Mouse (Mus musculus) urinary bladder, postnatal 10 days (tissue): Measurements from ENCODE around the gene Pld1.

ENCODE experiments used
- DNase-seq: peaks from one replicate; pipeline ENCODE4 v3.0.0; 2022; ENCODE audit warnings: low spot score

Pld1 gene

DNA sequence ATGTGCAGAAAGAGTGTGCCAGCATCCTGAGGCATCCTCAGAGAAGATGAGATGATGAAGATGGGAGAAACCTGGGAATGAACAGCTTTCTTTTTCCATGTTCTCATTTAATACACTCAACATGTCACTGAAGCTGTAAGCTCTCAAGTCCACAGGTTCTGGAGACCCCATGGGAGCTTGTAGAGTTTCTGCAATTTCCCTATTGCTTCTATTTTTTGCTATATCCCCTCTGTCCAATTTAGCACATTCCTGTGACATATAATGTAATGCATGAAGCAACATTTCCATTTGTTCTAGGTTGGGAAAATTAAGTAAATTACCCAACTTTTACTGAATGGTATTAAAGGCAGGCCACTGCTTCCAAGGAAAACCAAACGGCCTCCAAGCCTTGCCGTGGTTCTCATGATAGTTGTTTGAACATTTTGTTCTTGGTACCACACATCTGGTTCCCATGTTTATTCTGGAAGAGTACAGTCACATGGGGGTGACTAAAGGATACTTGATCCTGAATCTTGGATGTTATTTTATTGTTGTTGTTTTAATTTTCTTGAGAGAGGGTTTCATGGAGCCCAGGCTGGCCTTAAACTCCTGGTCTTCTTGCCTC lies 52.7 kb downstream of the Pld1 start:
- no peak for DNase-seq

DNA sequence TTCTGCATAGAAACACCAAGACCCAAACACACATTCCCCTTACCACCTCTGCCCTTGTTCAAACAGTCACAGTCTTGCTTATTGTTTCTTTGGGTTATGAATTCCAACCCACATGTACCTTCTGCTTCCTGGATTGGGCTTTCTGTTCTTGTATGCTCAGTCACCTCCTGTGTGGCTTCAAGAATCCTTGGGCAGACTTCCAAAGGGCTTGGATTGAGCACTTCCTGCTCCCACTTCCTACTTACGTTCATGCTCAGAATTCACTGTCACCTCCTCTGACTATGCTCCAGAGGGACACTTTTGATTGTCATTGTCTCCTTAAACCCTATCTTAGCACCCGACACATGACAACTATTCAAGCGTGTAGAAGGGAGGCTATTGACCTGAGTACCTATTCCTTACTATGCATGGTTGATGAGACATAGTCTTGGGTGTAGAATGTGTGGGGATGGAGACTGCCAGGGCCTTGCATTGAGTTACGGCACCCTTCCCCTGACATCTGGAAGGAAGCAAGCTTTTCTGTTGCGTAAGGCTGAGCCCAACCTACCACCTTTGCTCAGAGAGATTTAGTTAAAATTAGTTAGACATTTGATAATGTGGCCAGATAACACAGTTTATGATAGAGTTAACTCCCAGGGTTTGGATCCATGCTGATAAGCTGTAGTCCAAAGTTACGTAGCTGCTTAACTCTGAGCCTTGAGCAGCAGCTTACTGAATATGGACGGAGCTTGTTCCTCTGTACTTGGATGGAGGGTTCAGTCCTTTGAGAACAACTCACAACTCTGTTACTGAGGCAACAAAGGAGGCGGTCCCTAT lies 55.9 kb downstream of the Pld1 start:
- no peak for DNase-seq

DNA sequence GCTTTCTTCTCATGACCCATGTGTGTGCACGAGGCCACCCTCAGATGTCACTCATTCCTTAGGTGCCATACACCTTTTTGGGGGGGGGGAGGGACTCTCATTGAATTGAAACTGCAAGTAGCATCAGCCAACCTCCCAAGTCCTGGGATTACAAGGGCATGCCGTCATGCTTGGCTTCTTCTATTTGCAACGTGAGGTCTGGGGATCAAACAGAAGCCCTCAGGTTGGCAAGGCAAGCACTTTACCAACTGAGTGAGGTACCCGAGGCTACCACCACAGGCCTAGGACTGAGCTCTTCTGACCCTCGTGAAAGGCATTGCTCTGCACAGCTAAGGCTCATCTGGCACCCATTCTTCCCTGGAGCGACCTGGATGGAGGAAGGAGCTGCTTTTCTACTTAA lies 65.8 kb downstream of the Pld1 start:
- no peak for DNase-seq

DNA sequence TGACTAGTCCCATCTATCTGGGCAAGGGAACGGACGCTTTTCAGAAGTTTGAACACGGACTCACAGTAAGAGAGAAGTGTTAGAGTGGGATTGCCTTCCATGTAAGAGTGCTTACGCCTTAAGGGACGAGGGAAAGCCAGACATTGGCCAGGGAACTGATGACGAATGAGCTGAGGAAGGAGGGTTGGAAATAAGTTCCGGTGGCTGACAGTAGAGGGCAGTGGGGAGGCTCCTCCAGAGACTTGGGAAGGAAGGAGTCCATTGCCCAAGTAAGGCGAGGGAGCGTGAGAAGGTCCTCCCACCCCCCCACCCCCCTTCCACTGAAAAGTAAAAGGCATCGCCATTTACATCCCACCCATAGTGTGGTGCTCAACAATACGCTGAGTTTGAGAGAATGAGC lies 69.2 kb downstream of the Pld1 start:
- no peak for DNase-seq

DNA sequence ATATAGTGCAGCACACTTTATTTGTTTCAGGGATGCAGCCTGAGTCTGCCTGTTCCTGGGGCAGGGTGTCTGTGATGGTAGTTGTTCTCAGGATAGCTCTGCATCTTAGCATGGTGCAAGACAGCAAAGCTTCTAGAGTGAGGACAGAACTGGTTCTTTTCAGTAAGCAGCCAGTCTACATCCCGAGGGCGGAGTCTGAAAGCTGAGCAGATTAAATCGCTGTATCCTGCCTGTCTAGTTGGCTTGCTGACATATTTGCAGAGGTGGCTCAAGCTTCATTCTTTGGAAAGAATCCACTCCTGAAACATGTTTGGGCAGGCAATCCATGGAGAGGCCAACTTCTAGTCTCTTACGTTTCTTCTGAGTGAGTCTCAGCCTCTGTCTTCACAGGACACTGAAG lies 69.9 kb downstream of the Pld1 start:
- no peak for DNase-seq

DNA sequence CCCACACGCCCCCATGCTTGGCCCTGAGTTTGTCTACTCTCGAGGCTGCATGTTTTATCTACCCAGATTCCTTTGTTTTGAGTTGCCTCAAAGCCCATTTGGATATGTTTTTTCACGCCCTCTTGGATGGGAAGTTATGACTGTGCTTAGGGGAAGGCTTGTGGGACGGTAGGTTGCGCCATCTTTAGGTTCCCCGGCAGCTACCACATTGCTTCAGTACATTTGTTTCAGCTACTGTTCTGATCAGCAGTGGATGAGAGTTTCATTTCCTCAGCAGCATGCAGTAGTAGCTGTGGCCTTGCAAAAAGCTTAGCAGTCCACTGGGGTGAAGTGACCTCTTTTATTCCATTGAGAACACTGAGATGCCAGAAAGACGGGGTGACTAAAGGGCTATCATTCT lies 73.7 kb downstream of the Pld1 start:
- no peak for DNase-seq

DNA sequence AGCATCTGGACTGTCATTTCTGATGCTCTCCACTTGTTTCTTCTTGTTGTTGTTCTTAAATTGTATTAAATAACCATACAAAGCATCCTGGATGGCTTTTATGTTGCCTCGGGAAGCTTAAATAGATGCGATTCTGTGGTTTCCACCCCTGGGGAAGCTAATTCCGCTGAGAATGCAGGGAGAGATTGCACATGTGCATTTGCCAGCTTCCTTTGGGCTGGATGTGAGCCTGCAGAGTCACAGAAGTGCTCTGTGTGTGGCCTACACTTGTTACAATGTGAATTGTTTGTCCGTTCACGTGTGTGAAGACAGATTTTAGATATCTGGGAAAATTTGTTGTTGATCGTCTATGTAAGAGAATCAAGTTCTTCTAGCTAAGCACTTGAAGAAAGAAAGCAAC lies 74.9 kb downstream of the Pld1 start:
- DNase-seq = no peak

DNA sequence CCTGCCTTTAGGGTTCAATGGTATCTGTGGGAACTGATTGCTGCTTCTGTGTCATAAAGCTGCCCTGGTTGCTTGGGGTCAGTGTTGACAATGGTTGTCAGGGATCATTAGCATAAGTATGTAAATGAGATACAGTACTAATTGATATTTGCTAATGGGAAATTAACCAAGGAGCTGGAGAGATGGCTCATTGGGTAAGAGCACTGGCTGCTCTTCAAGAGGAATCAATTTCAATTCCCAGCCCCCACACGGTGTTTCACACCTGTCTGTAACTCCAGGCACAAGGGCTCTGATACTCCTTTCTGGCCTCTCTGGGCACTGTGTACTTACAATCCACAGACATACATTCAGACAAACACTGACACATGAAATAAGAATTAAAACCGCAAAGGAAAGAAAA lies 78.5 kb downstream of the Pld1 start:
- DNase-seq = no peak

DNA sequence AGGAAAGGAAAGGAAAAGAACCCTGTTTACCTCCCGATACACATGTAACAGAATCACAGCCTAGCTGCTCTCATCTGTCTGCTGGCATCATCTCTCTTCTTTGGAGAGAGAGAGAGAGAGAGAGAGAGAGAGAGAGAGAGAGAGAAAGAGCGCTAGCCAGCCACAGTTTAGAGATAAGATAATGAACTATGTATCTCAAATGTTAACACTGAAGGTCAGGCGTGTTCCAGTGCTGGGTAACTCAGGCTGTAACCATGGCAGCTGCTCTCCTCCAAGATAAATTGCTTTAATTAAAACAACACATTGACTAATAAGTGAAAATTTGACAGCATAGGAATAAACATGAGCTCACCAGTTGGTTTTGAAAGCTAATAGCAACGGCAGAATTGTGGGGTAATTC lies 81.2 kb downstream of the Pld1 start:
- DNase-seq = no peak

DNA sequence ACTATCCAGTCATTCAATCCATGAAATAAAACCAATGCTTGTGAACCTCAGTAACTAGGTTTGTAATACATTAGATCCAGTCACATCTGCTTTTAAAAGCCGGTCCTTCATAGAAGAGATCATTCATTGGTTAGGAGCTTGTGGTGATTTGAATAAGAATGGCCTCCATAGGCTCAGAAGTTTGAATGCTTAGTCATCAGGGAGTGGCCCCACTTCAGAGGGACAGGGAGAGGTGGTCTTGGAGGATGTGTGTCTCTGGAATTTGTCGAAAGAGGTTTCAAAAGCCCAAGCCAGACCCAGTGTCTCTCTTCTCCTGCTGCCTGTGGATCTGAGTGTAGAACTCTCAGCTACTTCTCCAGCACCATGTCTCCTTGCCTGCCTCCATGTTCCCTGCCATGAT lies 81.9 kb downstream of the Pld1 start:
- DNase-seq = no peak

DNA sequence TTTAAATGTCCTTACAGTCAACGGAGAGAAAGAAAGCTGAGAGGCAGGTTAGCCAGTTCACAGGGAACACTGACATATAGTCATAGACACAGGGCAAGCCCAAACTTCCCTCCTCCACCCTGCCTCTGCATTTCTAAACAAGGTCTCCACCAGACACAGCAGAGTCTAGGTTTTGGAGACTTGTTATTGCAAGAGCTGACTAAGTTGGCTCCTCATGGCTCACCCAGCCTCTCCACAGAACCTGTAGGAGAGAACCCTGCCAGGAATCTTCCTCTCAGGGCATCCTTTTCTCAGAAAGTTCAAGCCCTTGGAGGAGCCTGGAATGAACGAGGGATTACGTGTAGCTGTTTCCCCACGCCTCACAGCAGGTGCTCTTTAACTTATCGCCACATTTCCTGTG lies 83.7 kb downstream of the Pld1 start:
- DNase-seq = no peak

DNA sequence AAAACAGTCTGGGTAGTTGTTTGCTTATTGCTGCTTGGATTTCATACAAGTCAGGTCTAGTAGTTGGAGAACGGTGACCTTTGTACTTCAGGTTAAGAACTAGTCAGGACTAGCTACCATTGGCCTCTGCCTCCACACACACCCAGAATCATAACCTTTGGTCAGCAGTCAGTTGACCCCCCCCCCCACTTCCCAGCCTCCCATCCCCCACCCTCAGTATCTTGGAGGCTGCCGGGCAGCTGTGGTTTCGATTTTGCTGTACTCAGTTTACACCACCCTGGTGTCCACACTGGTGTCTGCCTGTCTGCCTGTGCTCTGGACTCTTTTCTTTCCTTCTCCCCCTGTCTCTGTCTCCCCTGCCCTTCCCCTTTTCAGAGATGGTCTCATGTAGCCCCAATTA lies 88.4 kb downstream of the Pld1 start:
- DNase-seq = no peak

DNA sequence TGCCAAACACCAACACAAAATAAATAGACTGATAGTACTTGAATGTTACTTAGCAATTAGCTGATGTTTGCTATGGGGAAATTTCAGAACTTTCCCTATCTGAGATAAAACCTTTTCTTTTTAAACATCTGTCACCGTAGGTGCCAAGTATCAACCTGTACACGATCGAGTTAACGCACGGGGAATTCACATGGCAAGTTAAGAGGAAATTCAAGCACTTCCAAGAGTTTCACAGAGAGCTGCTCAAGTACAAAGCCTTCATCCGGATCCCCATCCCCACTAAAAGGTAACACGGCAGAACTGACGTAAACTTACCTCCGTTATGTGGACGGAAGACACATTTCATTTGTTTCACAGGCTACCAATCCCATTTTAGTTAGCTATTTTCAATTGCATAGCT lies 90.0 kb downstream of the Pld1 start:
- DNase-seq = no peak

DNA sequence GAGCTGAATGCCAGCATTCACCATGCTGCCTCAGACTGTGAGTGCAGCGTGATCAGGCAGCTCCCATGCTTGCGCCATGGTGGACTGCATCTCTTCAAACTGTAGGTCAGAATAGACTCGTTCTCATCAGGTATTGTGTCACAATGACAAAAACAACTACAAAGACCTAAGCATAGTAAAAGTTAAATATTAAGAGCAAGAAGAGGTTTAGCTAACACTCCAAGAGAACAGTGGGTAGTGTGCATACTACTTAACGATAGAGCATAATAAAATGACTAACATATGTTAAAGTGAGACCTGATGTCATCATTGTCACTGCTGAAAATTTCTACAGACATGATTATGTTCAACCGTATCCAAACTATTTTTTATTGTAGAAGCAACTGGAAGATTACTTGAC lies 92.4 kb downstream of the Pld1 start:
- DNase-seq = no peak

DNA sequence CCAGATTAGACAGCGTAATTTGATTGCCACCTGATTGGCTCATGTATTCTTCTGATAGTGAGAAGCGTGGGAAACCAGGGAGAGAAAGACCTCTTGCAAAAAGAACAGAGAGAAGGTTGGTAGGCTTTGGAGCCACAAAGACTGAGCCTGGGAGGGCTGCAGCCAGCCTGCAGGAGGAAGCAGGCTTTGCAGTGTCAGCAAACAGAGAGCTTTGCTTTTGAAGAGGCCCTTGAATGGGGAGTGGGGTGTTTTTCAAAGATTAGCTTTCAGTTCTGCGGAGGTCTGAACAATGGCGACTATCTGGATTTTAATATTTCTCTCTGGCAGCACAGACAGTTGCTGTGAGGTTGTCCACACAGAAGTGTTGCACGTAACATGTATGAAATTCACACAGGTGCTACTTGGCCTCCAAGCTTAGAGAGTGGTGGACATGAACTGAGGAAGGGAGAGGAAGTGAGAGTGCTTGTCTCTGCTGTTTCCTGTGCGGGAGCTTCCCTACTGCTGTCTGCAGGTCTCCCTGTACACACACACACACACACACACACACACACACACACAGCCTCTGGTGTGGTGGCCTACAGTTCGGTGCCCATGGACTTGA lies 93.2 kb downstream of the Pld1 start:
- no peak for DNase-seq

DNA sequence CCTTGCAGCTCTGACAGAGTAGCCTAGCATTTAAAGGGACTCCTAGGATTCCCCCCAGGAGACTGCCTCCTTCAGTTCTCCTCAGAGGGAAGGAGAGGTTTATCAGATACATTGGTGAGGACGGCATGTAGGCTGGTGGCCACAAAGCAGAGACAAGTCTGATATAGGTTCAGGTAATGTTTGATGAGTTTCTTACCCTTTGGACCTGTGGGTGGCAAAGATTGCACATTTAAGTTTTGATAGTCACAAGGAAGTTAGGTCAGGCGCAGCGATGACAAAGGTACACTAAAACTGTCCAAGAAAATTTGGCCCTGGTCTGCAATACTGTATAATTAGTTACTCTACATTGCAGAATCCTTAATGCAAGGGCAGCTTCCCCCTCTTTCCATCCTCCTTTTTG lies 95.4 kb downstream of the Pld1 start:
- no peak for DNase-seq

DNA sequence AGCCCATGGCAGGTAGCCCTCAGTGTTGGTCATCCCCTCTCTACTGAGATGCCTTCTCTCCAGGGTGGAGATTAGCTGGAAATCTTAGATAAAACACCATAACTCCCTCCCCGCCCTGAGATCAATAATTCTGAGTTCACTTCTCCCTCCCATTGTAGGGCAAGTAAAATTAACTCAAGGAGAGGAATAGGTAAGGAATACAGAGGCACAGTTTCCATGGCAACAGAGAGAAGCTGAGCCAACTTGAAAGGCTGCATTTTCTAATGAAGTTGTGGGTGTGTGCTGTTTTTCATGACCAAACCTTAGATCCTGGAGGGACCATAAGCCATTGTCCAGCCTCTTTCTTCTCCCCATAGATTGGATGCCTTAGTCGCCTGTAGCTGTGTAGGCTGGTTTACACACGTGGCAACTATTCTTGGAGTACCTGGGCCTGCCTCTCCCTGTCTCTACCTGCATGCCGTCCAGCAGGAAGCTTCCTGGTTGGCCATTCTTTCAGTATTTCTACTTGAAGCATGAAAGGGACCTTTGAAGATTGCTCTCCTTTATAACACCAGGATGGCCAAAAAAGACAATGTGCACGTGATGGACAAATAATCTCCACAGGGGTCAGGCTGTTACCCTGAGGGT lies 96.3 kb downstream of the Pld1 start:
- no peak for DNase-seq

DNA sequence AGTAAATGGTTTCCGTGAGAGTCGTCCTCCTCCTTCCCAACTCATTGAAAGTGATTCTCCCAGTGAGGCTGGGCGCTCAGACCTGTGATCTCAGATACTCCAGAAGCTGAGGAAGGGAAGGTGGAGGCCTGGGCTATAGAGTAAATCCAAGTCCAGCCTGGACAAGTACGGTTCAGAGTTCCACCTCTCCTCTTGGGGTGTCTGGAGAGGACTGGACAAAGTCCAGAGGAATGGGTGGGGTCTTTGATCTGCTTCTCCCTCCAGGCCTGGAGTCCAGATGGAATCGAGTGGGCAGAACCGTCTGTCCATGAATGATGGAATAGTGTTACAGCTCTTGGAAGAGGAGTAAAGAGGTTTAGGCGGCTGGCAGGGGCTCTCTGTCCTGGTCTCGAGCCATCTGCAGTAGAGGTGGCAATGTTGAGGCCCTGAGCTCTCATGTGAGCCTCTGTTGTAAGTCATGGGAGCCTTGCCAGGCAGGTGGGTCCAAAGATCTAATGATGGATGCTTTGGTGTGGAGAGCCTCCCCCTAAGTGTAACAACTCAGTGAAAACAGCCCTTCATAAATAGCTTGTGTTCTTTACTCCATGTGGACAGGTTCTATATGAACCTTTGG lies 98.9 kb downstream of the Pld1 start:
- DNase-seq = no peak

DNA sequence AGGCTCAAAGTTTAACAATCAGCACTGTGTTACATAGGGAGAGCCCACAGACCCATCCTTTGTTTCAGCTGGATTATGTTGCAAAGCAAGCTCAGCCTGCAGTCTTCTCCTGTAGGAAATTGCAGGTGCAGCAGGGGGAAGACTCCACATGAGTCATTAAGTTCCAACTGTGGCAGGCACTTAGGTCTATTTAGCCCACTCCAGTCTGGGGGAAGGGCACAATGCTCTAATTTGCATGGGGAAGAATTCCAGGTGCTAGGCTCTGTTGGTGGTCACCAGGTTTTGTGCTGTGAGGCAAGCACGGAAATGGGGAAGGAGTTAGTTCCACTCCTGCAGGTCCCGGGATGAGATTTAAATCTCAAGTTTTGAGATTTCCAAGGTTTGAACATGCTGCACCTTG lies 99.6 kb downstream of the Pld1 start:
- no peak for DNase-seq

DNA sequence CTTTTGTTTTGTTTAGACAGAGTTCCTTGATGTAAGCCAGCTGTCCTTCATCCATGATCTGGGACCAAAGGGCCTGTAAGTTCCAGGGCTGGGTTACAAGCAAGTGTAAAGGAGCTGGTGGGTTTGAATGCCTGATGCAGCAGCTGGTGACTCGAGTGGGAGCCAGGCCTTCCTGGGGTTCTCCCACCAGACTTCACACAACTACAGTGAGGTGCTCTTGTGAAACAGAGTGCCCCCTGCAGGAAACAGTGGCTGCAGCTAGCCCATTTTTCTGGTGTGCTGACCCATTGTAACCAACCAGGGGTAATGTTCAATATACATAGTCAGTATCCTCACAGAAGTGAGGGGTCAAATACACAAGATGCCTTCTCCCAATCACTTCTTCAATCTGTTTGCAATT lies 101.3 kb downstream of the Pld1 start:
- DNase-seq = no peak

DNA sequence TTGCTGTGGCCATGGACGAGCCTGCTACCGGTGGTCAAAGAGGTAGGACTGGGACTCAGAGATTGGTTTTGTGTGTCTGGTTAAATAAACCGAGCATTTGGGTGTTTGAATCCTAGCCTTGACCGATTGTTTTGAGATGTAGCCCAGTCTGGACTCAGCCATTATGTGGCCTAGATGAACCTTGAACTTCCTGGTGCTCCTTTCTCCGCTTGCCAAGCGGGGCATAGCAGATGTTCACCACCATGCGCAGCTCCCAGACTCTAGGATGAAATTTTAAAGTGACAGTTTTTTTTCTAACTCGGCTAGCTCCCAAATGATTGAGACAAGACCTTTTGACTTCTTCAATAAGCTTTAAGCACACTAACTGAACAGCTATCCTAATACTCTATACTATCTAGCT lies 102.7 kb downstream of the Pld1 start:
- no peak for DNase-seq

DNA sequence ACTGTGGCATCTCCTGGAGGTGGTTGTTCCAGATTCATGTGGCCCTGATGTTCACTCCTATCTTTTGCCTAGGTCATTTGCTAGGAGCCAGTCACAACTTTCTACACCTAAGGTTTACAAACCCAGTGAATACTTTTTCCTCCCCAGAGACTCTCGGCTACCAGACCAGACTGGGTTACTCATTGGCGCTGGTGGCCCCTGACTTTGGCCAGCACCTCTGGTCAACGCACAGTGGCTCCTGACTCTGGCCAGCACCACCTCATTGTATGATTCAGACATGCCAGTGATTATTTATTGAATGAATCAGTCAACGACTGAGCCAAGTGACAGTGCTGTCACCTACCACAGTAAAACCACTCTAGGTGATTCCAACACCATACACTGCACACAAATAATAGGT lies 103.9 kb downstream of the Pld1 start:
- DNase-seq = no peak

DNA sequence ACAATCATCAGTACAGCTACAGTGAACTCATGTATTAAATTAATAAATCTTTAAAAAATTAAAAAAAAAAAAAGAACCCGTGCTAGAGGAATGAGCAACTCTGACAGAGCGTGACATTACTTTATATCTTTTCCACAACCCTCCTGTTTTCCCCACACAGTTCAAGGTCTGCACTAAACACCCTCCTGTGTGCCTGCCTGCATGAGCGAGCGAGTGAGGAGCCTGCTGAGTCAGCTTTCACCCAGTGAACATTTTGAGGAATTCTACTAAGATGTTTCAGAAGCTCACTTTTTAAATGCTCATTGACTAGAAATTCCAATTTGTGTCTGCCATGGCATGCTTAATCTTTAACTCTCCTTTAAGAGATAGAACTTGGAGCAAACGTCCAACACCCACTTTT lies 109.1 kb downstream of the Pld1 start:
- no peak for DNase-seq
